Mouse (Mus musculus): ENCODE results near the gene Pabpc4.

DNA sequence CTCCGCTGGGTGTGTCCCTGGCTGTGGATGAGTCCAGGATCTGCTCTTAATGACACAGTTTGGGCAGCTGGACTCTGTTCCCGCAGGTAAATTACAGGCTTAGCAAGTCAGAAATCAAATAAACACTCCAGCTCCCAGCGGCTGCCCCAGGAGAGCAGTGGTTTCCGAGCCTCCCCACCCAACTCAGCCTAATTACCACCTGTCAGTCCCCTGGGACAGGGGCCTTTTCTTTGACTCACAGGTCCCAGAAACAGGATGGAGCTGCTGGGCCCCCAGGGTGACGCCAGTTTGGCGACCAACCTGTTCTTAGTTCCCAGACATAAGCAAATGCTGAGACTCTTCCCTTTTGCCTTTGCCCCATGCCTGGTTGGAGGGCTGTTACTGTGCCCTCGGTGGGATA is 49.7 kb downstream of the Pabpc4 start:
- no peak for TF ChIP-seq POLR2A (IDR thresholded peaks at IDR 0.05; ENCODE audit: control insufficient read depth, low read depth, low read length)
- no peak for TF ChIP-seq CTCF (IDR thresholded peaks at IDR 0.05; ENCODE audit: control insufficient read depth, insufficient read depth, insufficient replicate concordance, low read depth, low read length)
